Mouse (Mus musculus): ENCODE results near the gene Vps4b.
"Not testable (repeated sequence)": the region's sequence is repeated elsewhere in the genome, so short reads cannot be mapped to it uniquely, and the experiment has no call there.

Gene Vps4b

DNA sequence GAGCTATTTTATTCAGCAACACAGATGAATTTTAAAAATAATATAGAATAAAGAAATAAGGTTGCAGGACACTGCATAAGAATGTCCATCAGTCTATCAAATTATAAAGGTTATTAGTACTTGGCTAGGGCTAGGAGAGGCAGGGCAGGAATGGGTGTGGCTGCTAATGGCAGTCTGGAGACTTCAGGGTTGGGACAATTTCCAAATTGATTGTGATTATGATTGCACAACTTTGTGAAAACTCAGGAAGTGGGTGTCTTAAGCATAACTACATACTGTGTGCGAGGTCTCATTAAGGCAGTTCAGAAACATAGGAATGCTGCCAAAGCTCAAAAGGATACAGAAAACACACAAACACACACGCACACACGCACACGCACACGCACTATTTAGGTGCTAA lies 44.5 kb downstream of the Vps4b start:
- no peak for DNase-seq (ENCODE audit: low spot score in 2 of 2)

DNA sequence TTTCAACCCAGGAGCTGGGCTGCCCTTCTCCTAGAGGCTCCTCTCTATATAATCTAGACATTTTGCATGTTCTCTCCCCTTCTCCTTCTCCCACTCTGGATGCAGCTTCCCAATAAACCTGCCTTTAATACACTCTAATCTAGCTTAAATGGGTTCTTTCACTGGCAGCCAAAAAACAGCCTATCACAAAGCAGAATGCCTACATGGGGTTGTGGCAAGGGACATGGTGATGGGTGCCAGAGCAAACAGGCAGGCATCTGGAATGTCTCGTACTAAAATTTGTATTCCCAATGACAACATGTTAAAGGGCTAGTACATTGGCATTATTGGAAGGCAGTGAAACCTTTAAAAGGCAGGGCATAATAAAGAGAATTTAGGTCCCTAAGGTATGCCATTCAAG lies 45.9 kb downstream of the Vps4b start:
- DNase-seq (ENCODE audit: low spot score in 2 of 2), result no peak

DNA sequence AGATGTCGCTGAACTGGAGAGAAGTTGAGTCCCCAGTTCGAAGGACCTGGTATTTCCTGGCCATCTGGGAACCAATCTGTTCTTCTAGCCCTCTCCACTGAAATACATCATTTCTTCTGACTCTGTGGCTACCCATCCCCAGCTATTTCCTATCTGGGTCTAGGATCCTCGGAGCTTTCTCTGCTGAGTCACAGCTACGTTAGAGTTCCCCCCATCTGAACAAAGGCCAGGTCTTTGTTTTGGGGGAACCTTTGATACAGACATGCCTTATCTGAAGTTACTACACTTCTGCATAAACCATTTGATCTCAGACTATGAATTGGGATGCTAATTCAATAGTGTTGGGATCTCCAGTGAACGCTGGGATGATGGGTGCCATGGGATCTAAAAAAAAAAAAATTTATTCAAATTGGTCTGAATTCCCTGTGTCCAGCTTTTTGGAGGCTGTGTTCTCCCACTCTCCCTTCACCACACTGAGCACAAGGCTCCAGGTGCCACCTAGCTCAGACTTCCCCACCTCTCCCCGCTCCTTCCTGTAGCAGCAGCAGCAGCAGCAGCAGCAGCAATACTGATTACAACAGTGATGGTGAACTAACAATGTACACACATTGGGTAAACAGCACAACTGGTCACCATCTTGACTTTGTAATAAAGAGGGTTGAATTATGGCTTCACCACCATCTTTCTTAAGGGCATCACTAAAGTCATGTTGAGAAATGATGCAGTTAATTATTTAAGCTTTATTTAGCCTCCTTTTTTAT lies 47.8 kb downstream of the Vps4b start:
- DNase-seq (ENCODE audit: low spot score in 2 of 2), result no peak

- DNase-seq (ENCODE audit: low spot score in 2 of 2), result no peak
These were observed 53.5 kb downstream of the Vps4b start for GRCm38 (mm10) chr1:106742980-106743379.

- no peak for DNase-seq (ENCODE audit: low spot score in 2 of 2)
These were observed 55.8 kb downstream of the Vps4b start for GRCm38 (mm10) chr1:106740735-106741134.

GRCm38 (mm10) chr1:106739810-106740209 lies 56.7 kb downstream of the Vps4b start:
- no peak for DNase-seq (ENCODE audit: low spot score in 2 of 2)

DNA sequence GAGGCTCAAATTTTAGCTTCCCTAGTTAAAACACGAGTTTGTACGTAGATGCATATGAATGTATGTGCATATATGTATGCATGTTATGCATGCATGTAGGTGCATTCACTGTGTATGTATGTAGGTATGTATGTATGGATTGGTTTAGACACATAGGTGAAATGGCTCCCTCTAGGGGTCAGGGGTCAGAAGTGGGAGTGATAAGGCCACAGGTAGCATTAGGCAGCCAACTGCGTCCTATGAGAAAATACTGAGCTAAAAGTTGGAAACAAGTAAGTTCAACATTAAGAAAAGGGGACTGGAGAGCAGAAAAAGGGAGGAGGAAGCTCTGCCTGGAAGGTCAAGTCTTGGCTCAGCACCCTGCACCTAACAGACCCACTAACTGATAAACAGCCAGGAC lies 58.4 kb downstream of the Vps4b start:
- peak in 1 of 2 experiments; percentile 26 for DNase-seq (ENCODE audit: low spot score in 2 of 2)

DNA sequence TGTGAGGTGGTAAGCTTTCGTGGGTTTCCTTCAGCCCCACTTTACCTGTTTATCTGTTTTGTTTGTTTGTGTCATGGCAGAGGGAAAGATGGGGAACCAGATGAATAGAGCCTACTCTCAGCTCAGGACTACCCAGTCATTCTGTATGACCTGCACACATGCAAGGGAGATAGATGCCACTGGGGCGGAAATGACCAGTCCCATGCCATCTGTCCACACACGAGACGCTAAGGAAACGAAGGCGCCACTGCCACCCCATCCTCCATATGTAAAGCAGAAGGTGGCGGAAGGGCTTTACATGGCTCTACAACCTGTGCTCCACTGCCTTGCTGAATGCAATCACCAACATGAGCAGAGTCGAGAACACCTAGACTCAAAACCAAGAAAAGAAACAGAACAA lies 60.3 kb downstream of the Vps4b start:
- DNase-seq (ENCODE audit: low spot score in 2 of 2), result no peak

GRCm38 (mm10) chr1:106735586-106735985 lies 60.9 kb downstream of the Vps4b start:
- DNase-seq (ENCODE audit: low spot score in 2 of 2), result peak in 1 of 2 experiments; percentile 20

- DNase-seq (ENCODE audit: low spot score in 2 of 2), result no peak
These were observed 74.5 kb downstream of the Vps4b start for GRCm38 (mm10) chr1:106722061-106722460.

DNA sequence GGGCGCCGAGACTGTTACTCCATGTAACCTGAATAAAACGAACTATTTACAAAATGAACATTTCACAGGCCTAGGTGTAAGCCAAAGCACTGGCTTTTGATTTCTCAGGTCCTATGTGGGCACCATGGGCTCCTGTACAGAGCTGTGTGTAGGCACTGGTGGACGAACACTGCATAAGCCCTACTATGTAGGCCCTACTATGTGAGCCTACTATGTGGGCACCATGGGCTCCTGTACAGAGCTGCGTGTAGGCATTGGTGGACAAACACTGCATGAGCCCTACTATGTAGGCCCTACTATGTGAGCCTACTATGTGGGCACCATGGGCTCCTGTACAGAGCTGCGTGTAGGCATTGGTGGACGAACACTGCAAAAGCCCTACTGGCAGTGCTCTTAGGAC lies 78.8 kb downstream of the Vps4b start:
- not testable (repeated sequence) for DNase-seq (ENCODE audit: low spot score in 2 of 2)

- peak; percentile 38 to 65 for DNase-seq (ENCODE audit: low spot score in 2 of 2)
These were observed 79.4 kb downstream of the Vps4b start for GRCm38 (mm10) chr1:106717071-106717601.

GRCm38 (mm10) chr1:106716141-106716540 lies 80.4 kb downstream of the Vps4b start:
- no peak for DNase-seq (ENCODE audit: low spot score in 2 of 2)

GRCm38 (mm10) chr1:106715111-106716083 lies 81.1 kb downstream of the Vps4b start:
- no peak for DNase-seq (ENCODE audit: low spot score in 2 of 2)

GRCm38 (mm10) chr1:106714530-106714981 lies 82.0 kb downstream of the Vps4b start:
- DNase-seq (ENCODE audit: low spot score in 2 of 2), result no peak

Data from spleen, postnatal 14 days (tissue).